Mouse (Mus musculus) ES-Bruce4 (cell line): ENCODE data around the gene Olfr984. TPM values are rescaled to one million over a fixed set of nuclear protein-coding genes. Genes with fewer than 3 reads are reported as not detected.

Source experiments
- H3K27ac ChIP-seq: 2 replicates; pipeline ENCODE4 v1.5.1; 2012; ENCODE audit warnings: low read length, inconsistent platforms; ENCODE audit not compliant: insufficient read depth
- H3K27me3 ChIP-seq: 2 replicates; pipeline ENCODE4 v1.6.1; 2012; ENCODE audit warnings: mild to moderate bottlenecking, low read length, inconsistent platforms; ENCODE audit not compliant: control insufficient read depth, poor library complexity, insufficient read depth, severe bottlenecking
- H3K36me3 ChIP-seq: 2 replicates; pipeline ENCODE4 v1.6.1; 2012; ENCODE audit warnings: inconsistent platforms, mild to moderate bottlenecking, low read length, moderate library complexity; ENCODE audit not compliant: control insufficient read depth, poor library complexity, insufficient read depth, severe bottlenecking
- H3K4me1 ChIP-seq: one replicate; pipeline ENCODE4 v1.8.1; 2011; ENCODE audit warnings: low read length; ENCODE audit not compliant: control insufficient read depth, insufficient read depth
- H3K4me3 ChIP-seq: 2 replicates; pipeline ENCODE4 v1.5.1; 2011; ENCODE audit warnings: low read depth, mild to moderate bottlenecking, low read length
- H3K9ac ChIP-seq: 2 replicates; pipeline ENCODE4 v1.6.1; 2012; ENCODE audit warnings: low read depth, mild to moderate bottlenecking, inconsistent platforms; ENCODE audit not compliant: poor library complexity, severe bottlenecking
- H3K9me3 ChIP-seq: replicated peaks from 2 replicates; pipeline ENCODE4 v1.6.1; 2012; ENCODE audit warnings: mild to moderate bottlenecking, low read length, inconsistent platforms; ENCODE audit not compliant: control insufficient read depth, poor library complexity, insufficient read depth, severe bottlenecking
- CTCF ChIP-seq: IDR thresholded peaks from one replicate; pipeline ENCODE4 v1.8.1; 2011; ENCODE audit warnings: low read depth, low read length
- EP300 ChIP-seq: IDR thresholded peaks from 2 replicates; pipeline ENCODE4 v1.6.1; 2011; ENCODE audit warnings: low read depth, low read length; ENCODE audit not compliant: insufficient read depth
- POLR2A ChIP-seq: IDR thresholded peaks from one replicate; pipeline ENCODE4 v1.8.1; 2011; ENCODE audit warnings: low read length; ENCODE audit not compliant: insufficient read depth
- polyA plus RNA-seq: library from polyadenylated mRNA; stranded (reverse); fragments of >200 nt; gene quantifications from 2 replicates; pipeline ENCODE4 v1.2.4, GENCODE M21; 2011; ENCODE audit warnings: low read depth; ENCODE audit not compliant: missing spikeins, insufficient read depth, insufficient read length

Gene Olfr984
- polyA plus RNA-seq = 0.42 and 0.43 TPM in 2 replicates

- no peaks in the 10 kb centered on the region for H3K4me1 ChIP-seq
- H3K9me3 ChIP-seq = no peaks in the 10 kb centered on the region
- no peak within 1 kb of the TSS for H3K27ac ChIP-seq
- no peak within 1 kb of the TSS for H3K9ac ChIP-seq
- no peaks in the 10 kb centered on the region for H3K36me3 ChIP-seq
- no peaks in the 10 kb centered on the region for H3K27me3 ChIP-seq
- H3K4me3 ChIP-seq = no peak within 1 kb of the TSS
- TF ChIP-seq EP300 = no peak
- no peak for TF ChIP-seq CTCF
- no peak for TF ChIP-seq POLR2A
Measured at GRCm38 (mm10) chr9:40114106-40114505, at the start of gene Olfr984. Gene Olfr984 (minus strand): TSS chr9:40114206.

DNA sequence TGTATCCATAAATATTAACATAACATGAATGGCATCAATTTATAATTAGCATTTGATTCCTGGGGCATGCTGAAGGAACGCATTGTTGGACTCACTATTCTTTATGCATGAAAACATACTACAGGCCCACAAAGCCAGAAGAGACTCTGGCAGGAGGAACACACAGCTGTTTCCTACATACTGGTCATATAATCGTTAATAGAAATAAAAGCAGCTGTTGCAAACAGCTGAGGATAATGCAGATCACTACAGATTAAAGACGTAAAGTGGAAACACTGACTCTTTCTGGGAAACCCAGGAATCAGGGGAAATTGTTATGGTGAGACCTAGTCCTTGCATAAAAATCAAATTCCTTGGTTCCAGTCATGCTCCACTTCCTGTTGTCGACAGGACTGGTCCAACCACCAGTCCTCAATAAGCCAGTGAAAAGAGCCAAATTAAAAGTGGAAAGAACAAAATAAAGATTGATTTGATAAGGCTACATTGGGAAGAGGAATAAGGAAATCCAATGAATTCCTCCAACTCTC lies 41.2 kb upstream of the Olfr984 start:
- TF ChIP-seq EP300 (no peak), CTCF (no peak), POLR2A (no peak)
- Histone ChIP-seq H3K9me3 (no peaks in the 10 kb centered on the region), H3K27ac (no peak overlapping the region), H3K27me3 (no peaks in the 10 kb centered on the region), H3K9ac (no peak overlapping the region), H3K4me1 (no peaks in the 10 kb centered on the region), H3K4me3 (no peak overlapping the region), H3K36me3 (no peaks in the 10 kb centered on the region)

GRCm38 (mm10) chr9:40141544-40141943 lies 27.5 kb upstream of the Olfr984 start:
- Histone ChIP-seq H3K9me3 (no peaks in the 10 kb centered on the region), H3K27ac (no peak overlapping the region), H3K4me3 (no peak overlapping the region), H3K36me3 (no peaks in the 10 kb centered on the region), H3K4me1 (peaks cover 1% of the 10 kb centered on the region), H3K27me3 (no peaks in the 10 kb centered on the region), H3K9ac (no peak overlapping the region)
- no peak for TF ChIP-seq CTCF
- TF ChIP-seq EP300 = no peak
- no peak for TF ChIP-seq POLR2A

DNA sequence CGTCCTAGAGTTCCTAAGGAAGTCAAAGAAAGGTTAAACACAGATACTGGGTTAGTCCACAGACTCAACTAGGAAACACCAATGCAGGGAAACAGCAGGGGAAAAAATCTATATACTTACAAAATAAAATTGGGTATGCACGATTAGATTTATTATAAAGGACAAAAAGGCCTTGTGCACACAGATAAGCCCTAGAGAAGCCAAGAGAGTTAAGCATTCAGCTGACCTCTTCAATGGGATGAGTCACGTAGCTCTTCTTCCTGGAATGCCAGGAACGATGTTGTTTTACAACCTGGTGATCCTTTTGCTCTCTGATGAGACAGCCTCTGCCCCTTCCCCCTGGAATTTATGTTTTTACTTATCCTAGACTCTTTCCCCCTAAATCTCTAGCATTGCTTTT lies 25.5 kb upstream of the Olfr984 start:
- H3K36me3 ChIP-seq = no peaks in the 10 kb centered on the region
- H3K27me3 ChIP-seq = no peaks in the 10 kb centered on the region
- H3K27ac ChIP-seq = no peak overlapping the region
- H3K4me3 ChIP-seq = no peak overlapping the region
- no peak overlapping the region for H3K9ac ChIP-seq
- TF ChIP-seq CTCF = no peak
- no peak for TF ChIP-seq POLR2A
- TF ChIP-seq EP300 = no peak
- H3K9me3 ChIP-seq = no peaks in the 10 kb centered on the region
- peaks cover 1% of the 10 kb centered on the region for H3K4me1 ChIP-seq

- TF ChIP-seq CTCF = no peak
- TF ChIP-seq POLR2A = no peak
- no peak for TF ChIP-seq EP300
Measured at GRCm38 (mm10) chr9:40136987-40137688, 23.1 kb upstream of the Olfr984 start.

GRCm38 (mm10) chr9:40130556-40130955 lies 16.6 kb upstream of the Olfr984 start:
- Histone ChIP-seq H3K9ac (no peak overlapping the region), H3K27me3 (no peaks in the 10 kb centered on the region), H3K9me3 (no peaks in the 10 kb centered on the region), H3K36me3 (no peaks in the 10 kb centered on the region; the same call in 1 of the 2 replicates), H3K4me1 (no peaks in the 10 kb centered on the region), H3K27ac (no peak overlapping the region), H3K4me3 (no peak overlapping the region)
- TF ChIP-seq CTCF (no peak), POLR2A (no peak), EP300 (no peak)

More at GRCm38 (mm10) chr9:40136987-40137688, 23.1 kb upstream of the Olfr984 start:
- Histone ChIP-seq H3K9me3 (no peaks in the 10 kb centered on the region), H3K27me3 (no peaks in the 10 kb centered on the region), H3K4me3 (no peak overlapping the region), H3K27ac (no peak overlapping the region), H3K9ac (no peak overlapping the region), H3K4me1 (peaks cover 1% of the 10 kb centered on the region), H3K36me3 (no peaks in the 10 kb centered on the region)
